Mouse (Mus musculus) forebrain, embryonic 16.5 days (tissue): ENCODE data around the gene Cavin1. TPM values are rescaled to one million over a fixed set of nuclear protein-coding genes. Genes with fewer than 3 reads are reported as not detected.

Experiments
- ATAC-seq: fragments of 200-750 bp; cut with Nextera tagmentation; 2 replicates; pipeline ENCODE4 v1.8.0; 2017; ENCODE audit warnings: mild to moderate bottlenecking, moderate library complexity
- H3K27ac ChIP-seq: fragments of 300-500 bp; sonication (generic); 2 replicates; pipeline ENCODE4 v1.5.1; 2014; ENCODE audit warnings: low read length, control low read depth
- H3K27me3 ChIP-seq: fragments of 300-500 bp; sonication (generic); replicated peaks from 2 replicates; pipeline ENCODE4 v1.6.1; 2014; ENCODE audit warnings: low read length; ENCODE audit not compliant: control insufficient read depth, insufficient read depth
- H3K36me3 ChIP-seq: fragments of 300-500 bp; sonication (generic); 2 replicates; pipeline ENCODE4 v1.6.1; 2014; ENCODE audit not compliant: control insufficient read depth, insufficient read depth
- H3K4me1 ChIP-seq: fragments of 300-500 bp; sonication (generic); replicated peaks from 2 replicates; pipeline ENCODE4 v1.6.1; 2014; ENCODE audit warnings: low read length; ENCODE audit not compliant: control insufficient read depth, insufficient read depth
- H3K4me2 ChIP-seq: fragments of 300-500 bp; sonication (generic); 2 replicates; pipeline ENCODE4 v1.6.1; 2014; ENCODE audit warnings: mild to moderate bottlenecking, low read length, control low read depth
- H3K4me3 ChIP-seq: fragments of 300-500 bp; sonication (generic); replicated peaks from 2 replicates; pipeline ENCODE4 v1.5.1; 2014; ENCODE audit warnings: mild to moderate bottlenecking, low read length, control low read depth
- H3K9ac ChIP-seq: fragments of 300-500 bp; sonication (generic); replicated peaks from 2 replicates; pipeline ENCODE4 v1.6.1; 2014; ENCODE audit warnings: low read depth, low read length, control low read depth
- H3K9me3 ChIP-seq: fragments of 300-500 bp; sonication (generic); 2 replicates; pipeline ENCODE4 v1.6.1; 2016; ENCODE audit warnings: low read length; ENCODE audit not compliant: control insufficient read depth
- WGBS: fragments of 180-500 bp; shearing (Covaris S2); extraction: QIAGEN DNeasy Blood & Tissue Kit; methylation state at CpG from one replicate; pipeline ENCODE4 v1.1.7; 2014; 5-methylcytosine and 5-hydroxymethylcytosine counted together
- polyA plus RNA-seq: library from polyadenylated mRNA; unstranded; fragments of >200 nt; fragmentation: Nextera tagmentation; extraction: Ambion mirVana; gene quantifications from 2 replicates; pipeline ENCODE4 v1.2.1, GENCODE M21; 2015

The Cavin1 gene
- polyA plus RNA-seq, 1 experiment from 2014 or later: 33.6 TPM

DNA sequence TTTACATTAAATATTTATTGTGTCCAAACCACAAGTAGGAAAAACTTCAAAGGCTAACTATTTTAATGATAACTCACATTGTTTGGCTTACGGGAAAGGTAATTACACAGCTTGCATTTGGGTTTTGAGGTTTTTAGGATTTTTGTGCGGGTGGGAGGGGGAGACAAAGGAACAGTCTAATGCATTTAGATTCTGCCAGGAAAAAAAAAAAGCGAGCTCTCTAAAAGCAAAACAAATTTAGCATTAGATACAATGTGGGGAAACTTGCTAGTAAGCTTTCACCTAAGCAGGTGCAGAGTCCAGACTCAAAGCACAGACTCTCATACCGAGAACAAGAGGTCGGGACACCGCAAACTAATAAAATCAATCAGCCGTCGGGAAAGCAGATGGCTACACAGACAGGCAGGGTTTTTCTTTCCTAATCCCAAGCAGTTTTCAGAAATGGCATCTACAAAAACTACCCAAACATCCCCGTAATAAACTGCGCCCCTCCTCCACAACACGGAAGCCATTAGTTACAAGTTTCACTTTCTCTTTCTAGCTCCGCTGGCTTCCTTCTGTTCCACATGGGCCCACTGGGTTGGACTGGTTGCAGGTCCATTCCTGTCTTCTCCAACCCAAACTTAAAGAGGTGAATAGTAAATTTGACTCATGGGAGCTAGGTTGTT is 39.3 kb downstream of the Cavin1 start:
- Histone ChIP-seq H3K9me3 (no peaks in the 10 kb centered on the region), H3K4me3 (no peak overlapping the region), H3K4me1 (peaks cover 8% of the 10 kb centered on the region), H3K4me2 (peak overlapping the region; percentile 17; the same call in 1 of the 2 replicates), H3K27me3 (no peaks in the 10 kb centered on the region), H3K9ac (no peak overlapping the region), H3K27ac (no peak overlapping the region), H3K36me3 (no peaks in the 10 kb centered on the region)
- WGBS: 41% methylated on average over 12 of the region's 12 CpGs
- ATAC-seq: no peak

DNA sequence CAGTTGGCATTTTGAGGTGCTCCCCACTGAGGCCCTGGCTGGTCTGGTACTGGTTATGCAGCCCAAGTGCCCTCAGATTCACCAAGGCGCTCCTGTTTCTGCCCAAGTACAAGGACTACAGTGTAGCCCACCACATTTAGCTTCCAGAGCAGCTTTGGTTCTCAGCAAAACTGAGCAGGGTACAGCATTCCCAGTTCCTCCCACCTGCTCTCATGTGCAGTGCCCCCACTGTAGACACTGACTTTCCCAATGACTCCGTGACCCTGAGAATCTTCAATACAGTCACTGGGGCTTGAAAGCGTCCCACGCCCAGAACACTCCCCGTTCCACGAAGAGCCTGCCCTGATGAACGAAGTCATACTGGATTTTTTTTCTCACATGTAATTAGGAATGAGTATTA is 40.1 kb downstream of the Cavin1 start:
- Histone ChIP-seq H3K4me1 (peaks cover 8% of the 10 kb centered on the region), H3K9ac (no peak overlapping the region), H3K4me2 (no peak overlapping the region), H3K4me3 (no peak overlapping the region), H3K9me3 (no peaks in the 10 kb centered on the region), H3K27me3 (no peaks in the 10 kb centered on the region), H3K27ac (no peak overlapping the region), H3K36me3 (no peaks in the 10 kb centered on the region)
- WGBS: 73% methylated on average over 7 of the region's 7 CpGs
- no peak for ATAC-seq

DNA sequence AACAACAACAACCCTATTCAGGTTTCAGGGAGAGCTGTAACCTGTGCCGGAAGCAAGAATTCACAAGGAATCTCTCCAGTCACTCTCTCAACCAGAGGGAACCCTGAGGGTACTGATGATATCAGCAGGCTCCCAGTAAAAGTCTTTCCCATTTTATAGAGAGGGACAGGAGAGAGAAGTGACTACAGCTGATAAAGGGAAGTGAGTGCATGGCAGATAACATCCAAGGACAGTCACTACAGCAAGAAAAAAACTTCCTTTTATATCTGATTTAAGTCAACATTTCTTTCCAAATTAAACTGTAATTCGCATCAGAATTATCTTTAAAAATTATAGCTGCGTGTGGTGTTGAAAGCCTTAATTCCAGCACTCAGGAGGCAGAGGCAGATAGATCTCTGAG is 43.3 kb downstream of the Cavin1 start:
- no peak overlapping the region for H3K4me3 ChIP-seq
- H3K4me1 ChIP-seq: peaks cover 8% of the 10 kb centered on the region
- H3K27ac ChIP-seq: no peak overlapping the region
- H3K27me3 ChIP-seq: no peaks in the 10 kb centered on the region
- no peaks in the 10 kb centered on the region for H3K36me3 ChIP-seq
- no peaks in the 10 kb centered on the region for H3K9me3 ChIP-seq
- H3K4me2 ChIP-seq: no peak overlapping the region
- no peak overlapping the region for H3K9ac ChIP-seq
- WGBS: 92% methylated on average over 3 of the region's 3 CpGs
- ATAC-seq: no peak

DNA sequence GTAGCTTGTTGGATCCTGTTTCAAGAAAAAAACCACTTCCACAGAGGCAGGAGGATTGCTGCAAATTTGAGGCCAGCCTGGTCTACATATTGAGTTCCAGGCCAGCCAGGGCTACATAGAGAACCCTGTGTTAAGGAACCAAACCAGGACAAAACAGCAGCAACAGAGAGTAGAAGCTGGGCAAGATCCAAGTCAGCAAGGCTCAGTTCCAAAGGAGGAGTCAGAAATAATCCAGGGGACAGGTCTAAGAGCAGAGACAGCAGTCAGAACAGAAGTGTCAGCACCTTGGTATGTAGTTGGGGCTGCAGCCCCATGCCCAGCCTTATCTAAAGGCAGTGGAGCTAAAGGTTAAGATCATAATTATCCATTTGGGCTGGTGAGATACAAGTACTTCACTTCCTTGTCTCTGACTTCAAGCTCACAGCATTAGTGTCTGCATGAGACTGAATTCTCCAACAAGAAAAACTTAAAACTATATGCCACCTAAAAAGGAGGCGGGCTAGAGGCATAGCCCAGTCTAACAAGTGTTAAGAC is 46.2 kb downstream of the Cavin1 start:
- H3K9ac ChIP-seq: no peak overlapping the region
- 97% methylated on average over 1 of the region's 1 CpGs for WGBS

GRCm38 (mm10) chr11:100920887-100921624 is 49.6 kb downstream of the Cavin1 start:
- Histone ChIP-seq H3K4me3 (no peak overlapping the region), H3K36me3 (no peaks in the 10 kb centered on the region), H3K27ac (no peak overlapping the region), H3K4me2 (no peak overlapping the region), H3K4me1 (no peaks in the 10 kb centered on the region), H3K9ac (no peak overlapping the region), H3K9me3 (no peaks in the 10 kb centered on the region), H3K27me3 (no peaks in the 10 kb centered on the region)
- ATAC-seq: no peak
- WGBS: 89% methylated on average over 4 of the region's 4 CpGs

More for the DNA sequence above, 46.2 kb downstream of the Cavin1 start:
- Histone ChIP-seq H3K4me3 (no peak overlapping the region), H3K36me3 (no peaks in the 10 kb centered on the region), H3K4me2 (no peak overlapping the region), H3K27me3 (no peaks in the 10 kb centered on the region), H3K4me1 (no peaks in the 10 kb centered on the region), H3K27ac (no peak overlapping the region), H3K9me3 (no peaks in the 10 kb centered on the region)
- no peak for ATAC-seq

DNA sequence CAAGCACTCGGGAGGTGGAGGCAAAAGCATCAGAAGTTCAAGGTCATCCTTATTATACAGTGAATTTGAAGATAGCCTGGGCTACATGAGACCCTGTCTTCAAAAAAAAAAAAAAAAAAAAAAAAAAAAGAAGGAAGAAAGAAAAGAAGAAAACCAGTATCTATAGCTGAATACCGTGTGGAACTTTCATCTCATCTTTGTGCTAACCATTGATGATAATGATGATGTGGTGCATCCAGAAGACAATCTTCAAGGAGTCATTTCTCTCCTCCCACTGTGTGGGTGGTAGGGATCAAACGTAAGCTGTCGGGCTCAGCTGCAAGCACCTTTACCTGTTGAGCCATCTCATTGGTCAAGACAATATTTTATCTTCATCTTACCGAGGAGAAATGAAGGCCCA is 52.7 kb downstream of the Cavin1 start:
- Histone ChIP-seq H3K4me1 (no peaks in the 10 kb centered on the region), H3K4me3 (no peak overlapping the region), H3K27ac (no peak overlapping the region), H3K9ac (no peak overlapping the region), H3K27me3 (no peaks in the 10 kb centered on the region), H3K36me3 (no peaks in the 10 kb centered on the region), H3K4me2 (no peak overlapping the region), H3K9me3 (0 out of 2 replicates have a peak, but pooled peaks cover 2% of the 10 kb centered on the region)
- no peak for ATAC-seq
- 96% methylated on average over 5 of the region's 5 CpGs for whole genome bisulfite sequencing

DNA sequence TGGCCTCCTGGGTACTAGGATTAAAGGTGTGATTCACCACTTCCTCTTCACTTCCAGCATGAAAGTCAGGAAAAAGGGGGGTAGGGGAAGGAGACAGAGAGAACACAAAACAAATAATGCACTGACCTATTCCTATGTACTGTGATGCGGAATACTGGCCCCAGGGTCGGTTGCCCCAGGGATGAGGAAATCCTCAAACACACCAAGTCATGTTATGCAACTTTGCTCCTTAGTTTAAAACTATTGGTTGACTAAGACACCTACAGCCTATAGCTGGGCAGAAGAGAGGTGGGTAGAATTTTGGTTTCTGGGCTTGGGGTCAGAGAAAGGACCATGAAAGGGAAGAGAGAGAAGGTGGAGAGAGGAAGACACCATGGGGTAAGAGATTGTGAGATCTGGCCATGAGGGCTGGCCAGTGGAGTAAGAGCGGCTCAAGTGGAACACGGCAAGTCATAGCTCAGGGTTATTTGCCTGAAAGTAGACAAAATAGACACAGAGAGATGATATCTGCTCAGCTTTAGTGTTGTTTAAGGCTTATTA is 54.2 kb downstream of the Cavin1 start:
- Histone ChIP-seq H3K27me3 (no peaks in the 10 kb centered on the region), H3K4me3 (no peak overlapping the region), H3K4me2 (no peak overlapping the region), H3K9ac (no peak overlapping the region), H3K27ac (no peak overlapping the region), H3K36me3 (no peaks in the 10 kb centered on the region), H3K9me3 (0 out of 2 replicates have a peak, but pooled peaks cover 2% of the 10 kb centered on the region), H3K4me1 (no peaks in the 10 kb centered on the region)
- no peak for ATAC-seq
- 94% methylated on average over 4 of the region's 4 CpGs for WGBS

- H3K9ac ChIP-seq: no peak overlapping the region
- ATAC-seq: no peak
- H3K36me3 ChIP-seq: no peaks in the 10 kb centered on the region
- H3K9me3 ChIP-seq: 0 out of 2 replicates have a peak, but pooled peaks cover 2% of the 10 kb centered on the region
- H3K4me1 ChIP-seq: no peaks in the 10 kb centered on the region
- no peak overlapping the region for H3K27ac ChIP-seq
- no peak overlapping the region for H3K4me3 ChIP-seq
- no peak overlapping the region for H3K4me2 ChIP-seq
- 97% methylated on average over 3 of the region's 3 CpGs for WGBS
- H3K27me3 ChIP-seq: no peaks in the 10 kb centered on the region
These were observed 55.6 kb downstream of the Cavin1 start for GRCm38 (mm10) chr11:100915063-100915462.

DNA sequence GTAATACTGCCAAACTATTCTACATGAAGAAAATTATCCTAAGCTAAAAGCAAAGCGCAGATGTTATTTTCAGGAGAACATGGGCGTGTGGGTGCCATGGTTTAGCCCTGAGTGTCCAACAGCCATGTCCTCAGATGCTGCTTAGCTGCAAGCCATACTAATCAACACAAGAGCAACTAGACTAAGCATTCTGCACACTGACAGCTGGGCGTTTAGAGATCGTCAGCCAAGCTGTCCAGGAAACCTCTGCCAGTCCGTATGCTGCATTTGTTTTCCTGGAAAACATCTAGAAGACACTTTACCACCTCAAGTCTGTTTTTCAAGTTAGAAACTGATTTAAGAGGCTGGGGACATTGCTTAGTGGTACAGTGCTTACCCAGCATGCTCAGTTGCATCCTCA is 56.3 kb downstream of the Cavin1 start:
- Histone ChIP-seq H3K27ac (no peak overlapping the region), H3K4me1 (no peaks in the 10 kb centered on the region), H3K9me3 (0 out of 2 replicates have a peak, but pooled peaks cover 2% of the 10 kb centered on the region), H3K9ac (no peak overlapping the region), H3K4me3 (no peak overlapping the region), H3K27me3 (no peaks in the 10 kb centered on the region), H3K36me3 (no peaks in the 10 kb centered on the region), H3K4me2 (no peak overlapping the region)
- 75% methylated on average over 5 of the region's 5 CpGs for WGBS
- ATAC-seq: no peak
